Mouse (Mus musculus) G1E (cell line): ENCODE data around the gene Foxl1.

Experiments
- CTCF ChIP-seq: IDR thresholded peaks from 2 replicates; pipeline ENCODE4 v1.5.1; 2012; ENCODE audit warnings: low read depth, low read length, inconsistent platforms, mixed read lengths
- GATA1 ChIP-seq: IDR thresholded peaks from 2 replicates; pipeline ENCODE4 v1.6.1; 2012; ENCODE audit warnings: borderline replicate concordance, low read length, inconsistent platforms, mixed read lengths
- GATA2 ChIP-seq: IDR thresholded peaks from 2 replicates; pipeline ENCODE4 v1.6.1; 2012; ENCODE audit warnings: low read depth, low read length, inconsistent platforms, borderline replicate concordance
- POLR2AphosphoS5 ChIP-seq: IDR thresholded peaks from 2 replicates; pipeline ENCODE4 v1.6.1; 2012; ENCODE audit warnings: low read depth, low read length, inconsistent platforms; ENCODE audit not compliant: insufficient replicate concordance

- TF ChIP-seq CTCF = no peak
- no peak for TF ChIP-seq GATA2
- TF ChIP-seq GATA1 = no peak
- no peak for TF ChIP-seq POLR2AphosphoS5
Observed at GRCm38 (mm10) chr8:121126191-121126590, 1.5 kb upstream of the Foxl1 start.
